Mouse (Mus musculus): Measurements from ENCODE around the gene Tbxa2r. TPM values are rescaled to one million over a fixed set of nuclear protein-coding genes. Genes with fewer than 3 reads are reported as not detected.

Gene Tbxa2r
- polyA plus RNA-seq, 1 experiment from 2014 or later, result 4.4 TPM

GRCm38 (mm10) chr10:81315587-81315986 is 12.9 kb upstream of the Tbxa2r start:
- Histone ChIP-seq H3K4me2 (replicated peaks) (no peak overlapping the region), H3K4me1 (peaks cover 26% of the 10 kb centered on the region), H3K27me3 (peaks cover 11% of the 10 kb centered on the region), H3K36me3 (peaks cover 80% of the 10 kb centered on the region), H3K4me3 (no peak overlapping the region), H3K9me3 (no peaks in the 10 kb centered on the region), H3K27ac (replicated peaks) (no peak overlapping the region), H3K9ac (replicated peaks) (no peak overlapping the region)
- ATAC-seq (ENCODE audit: low FRiP score, low read depth), result no peak
- 88% methylated on average over 16 of the region's 16 CpGs for WGBS

DNA sequence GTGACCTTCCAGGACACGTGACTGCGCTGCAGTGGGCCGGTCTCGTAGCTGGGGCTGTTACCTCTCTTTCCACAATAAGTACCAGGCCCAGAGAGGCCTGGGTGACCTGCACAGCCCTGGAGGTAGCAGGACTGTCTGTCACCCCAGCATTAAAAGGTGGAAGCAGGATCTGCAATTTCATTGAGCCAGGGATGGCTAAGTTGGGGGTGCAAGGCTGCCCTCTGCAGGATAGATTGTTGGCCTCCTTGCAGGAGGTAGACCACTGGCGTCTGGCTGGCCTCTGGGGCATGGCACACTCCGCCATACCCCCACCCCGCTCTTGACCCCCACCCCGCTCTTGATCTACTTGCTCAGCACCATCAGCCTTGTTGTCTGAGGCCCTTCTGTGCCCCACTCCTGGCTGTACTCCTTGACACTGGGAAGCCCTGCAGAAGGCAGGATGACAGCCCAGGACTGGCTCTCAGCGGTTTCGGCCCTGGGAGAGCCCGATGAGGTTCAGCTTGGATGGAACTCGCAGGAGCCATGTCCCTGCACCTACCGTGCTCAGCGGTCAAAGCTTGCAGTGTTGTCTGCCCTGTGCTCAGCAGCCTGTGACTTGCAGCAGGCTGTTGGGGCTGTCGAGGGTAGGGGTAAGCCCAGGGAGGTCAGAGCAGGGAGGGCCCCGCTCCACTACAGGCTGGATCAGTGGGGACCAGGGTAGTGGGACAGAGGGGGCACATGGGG is 12.0 kb upstream of the Tbxa2r start:
- Histone ChIP-seq H3K4me3 (no peak overlapping the region), H3K9ac (replicated peaks) (peak overlapping the region; percentile 46)
- ATAC-seq (ENCODE audit: low FRiP score, low read depth), result no peak

DNA sequence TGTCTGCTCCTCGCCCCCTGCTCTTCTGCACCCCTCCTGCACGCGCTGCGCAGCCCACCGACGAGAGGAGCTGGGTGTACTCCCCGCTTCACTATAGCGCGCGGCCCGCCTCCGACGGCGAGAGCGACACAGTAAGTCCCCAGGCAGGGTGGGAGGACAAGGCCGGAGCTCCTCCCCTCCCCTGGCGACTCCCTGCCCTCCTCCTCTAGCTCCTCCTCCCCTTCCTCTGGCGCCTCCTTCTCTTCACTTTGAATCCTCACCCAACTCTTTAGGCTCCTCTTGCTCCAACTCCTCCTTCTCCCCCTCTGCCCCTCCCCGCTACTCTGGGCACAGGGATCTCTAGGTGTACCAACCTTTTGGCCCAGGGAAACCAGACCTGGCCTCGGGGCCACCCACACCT is 11.3 kb upstream of the Tbxa2r start:
- Histone ChIP-seq H3K4me3 (no peak overlapping the region), H3K9me3 (no peaks in the 10 kb centered on the region), H3K27me3 (peaks cover 11% of the 10 kb centered on the region), H3K9ac (replicated peaks) (peak overlapping the region; percentile 46), H3K27ac (replicated peaks) (no peak overlapping the region), H3K4me1 (peaks cover 35% of the 10 kb centered on the region), H3K4me2 (replicated peaks) (peak overlapping the region; percentile 29), H3K36me3 (peaks cover 64% of the 10 kb centered on the region)
- ATAC-seq (ENCODE audit: low FRiP score, low read depth), result no peak
- WGBS, result 12% methylated on average over 19 of the region's 20 CpGs

More for the DNA sequence above, 12.0 kb upstream of the Tbxa2r start:
- WGBS, result 33% methylated on average over 15 of the region's 16 CpGs
- Histone ChIP-seq H3K27ac (replicated peaks) (0 out of 2 replicates have a peak overlapping the region, but pooled peaks have one; percentile 3), H3K27me3 (peaks cover 11% of the 10 kb centered on the region), H3K9me3 (no peaks in the 10 kb centered on the region), H3K36me3 (peaks cover 71% of the 10 kb centered on the region), H3K4me2 (replicated peaks) (peak overlapping the region; percentile 29), H3K4me1 (peaks cover 27% of the 10 kb centered on the region)

DNA sequence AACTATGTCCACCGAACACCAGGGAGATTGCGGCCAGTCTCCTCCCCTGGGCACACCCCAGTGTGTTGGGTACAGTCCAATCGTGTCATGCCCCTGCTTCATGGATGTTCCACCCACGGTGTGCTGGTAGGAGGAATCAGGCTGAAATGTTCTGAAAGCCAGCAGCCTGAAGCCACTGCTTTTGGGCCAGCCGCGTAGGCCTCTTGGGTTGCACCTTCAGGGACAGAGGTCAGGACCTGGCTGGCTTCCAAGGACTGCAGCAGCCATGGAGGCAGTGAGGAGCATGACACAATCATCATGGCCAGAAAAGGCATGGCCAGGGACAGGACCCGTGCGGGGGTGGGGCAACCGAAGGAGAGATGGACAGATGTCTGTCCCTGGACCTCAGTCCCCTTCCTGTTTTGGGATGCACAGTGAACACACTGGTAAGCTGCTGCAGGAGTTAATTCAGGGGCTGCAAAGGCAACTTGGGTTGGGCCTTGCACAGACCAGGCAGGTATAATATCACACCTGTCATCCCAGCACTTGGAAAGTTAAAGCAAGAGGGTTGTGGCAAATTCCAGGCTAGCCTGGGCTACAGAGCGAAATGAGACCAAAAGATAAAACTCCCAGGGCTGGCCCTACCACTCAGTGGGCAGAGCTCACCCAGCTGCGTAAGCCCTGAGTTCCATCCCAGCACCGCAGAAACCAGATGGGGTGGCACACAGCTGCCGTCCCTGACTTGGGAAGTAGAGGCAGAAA is 9.8 kb upstream of the Tbxa2r start:
- H3K36me3 ChIP-seq, result peaks cover 64% of the 10 kb centered on the region
- H3K4me1 ChIP-seq, result peaks cover 38% of the 10 kb centered on the region
- H3K9me3 ChIP-seq, result no peaks in the 10 kb centered on the region
- peak overlapping the region; percentile 70 for H3K4me2 ChIP-seq (replicated peaks)
- no peak for ATAC-seq (ENCODE audit: low FRiP score, low read depth)
- peak overlapping the region; percentile 61; the same call in 1 of the 2 replicates for H3K9ac ChIP-seq (replicated peaks)
- peak overlapping the region; percentile 96; the same call in 1 of the 2 replicates for H3K4me3 ChIP-seq
- WGBS, result 94% methylated on average over 13 of the region's 13 CpGs
- H3K27ac ChIP-seq (replicated peaks), result no peak overlapping the region; the same call in 1 of the 2 replicates
- peaks cover 11% of the 10 kb centered on the region for H3K27me3 ChIP-seq

GRCm38 (mm10) chr10:81319330-81319699 is 9.2 kb upstream of the Tbxa2r start:
- Histone ChIP-seq H3K9me3 (no peaks in the 10 kb centered on the region), H3K4me2 (replicated peaks) (peak overlapping the region; percentile 70), H3K4me1 (peaks cover 38% of the 10 kb centered on the region), H3K27ac (replicated peaks) (peak overlapping the region; percentile 85), H3K27me3 (peaks cover 11% of the 10 kb centered on the region), H3K9ac (replicated peaks) (peak overlapping the region; percentile 61), H3K36me3 (peaks cover 64% of the 10 kb centered on the region), H3K4me3 (peak overlapping the region; percentile 96)
- ATAC-seq (ENCODE audit: low FRiP score, low read depth), result no peak
- WGBS, result 38% methylated on average over 8 of the region's 8 CpGs

DNA sequence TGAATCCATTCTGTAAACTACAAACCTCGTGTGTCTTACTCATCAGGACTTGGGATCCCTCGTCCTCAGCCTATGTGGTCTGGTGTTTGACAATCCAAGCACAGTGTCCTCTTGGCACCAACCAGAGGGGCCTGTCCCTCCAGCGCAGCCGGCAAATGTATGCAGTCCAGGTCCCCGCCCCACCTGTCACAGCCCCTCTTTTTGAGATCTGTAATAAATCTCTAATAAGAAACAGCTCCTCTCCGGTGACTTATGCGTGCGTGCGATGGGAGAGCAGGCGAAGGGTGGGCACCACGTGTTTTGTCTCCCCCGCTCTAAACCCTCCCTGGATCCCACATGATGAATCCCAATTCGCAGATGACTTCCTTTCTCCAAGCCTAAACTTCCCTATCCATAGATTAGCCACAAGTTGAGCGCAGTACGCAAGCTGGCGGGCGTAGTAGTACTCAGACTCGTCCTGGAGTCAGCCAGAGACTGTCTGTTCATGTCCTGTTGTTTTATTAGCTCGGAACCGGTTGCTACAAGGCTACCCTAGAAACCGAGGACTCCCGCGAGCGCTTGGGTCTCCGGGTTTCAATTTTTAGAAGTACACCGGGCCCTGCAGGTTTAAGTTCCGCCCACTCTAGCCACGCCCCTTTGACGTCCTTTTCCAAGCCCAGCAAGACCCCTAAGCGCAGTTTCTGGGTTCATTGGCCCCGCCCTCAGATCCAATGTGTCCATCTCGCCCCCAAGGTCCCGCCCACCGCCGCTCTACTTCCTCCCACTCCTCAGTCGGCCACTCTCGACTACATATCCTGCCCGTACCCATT is 8.6 kb upstream of the Tbxa2r start:
- Histone ChIP-seq H3K4me1 (peaks cover 38% of the 10 kb centered on the region), H3K4me2 (replicated peaks) (peak overlapping the region; percentile 70), H3K36me3 (peaks cover 64% of the 10 kb centered on the region), H3K27me3 (peaks cover 11% of the 10 kb centered on the region), H3K4me3 (peak overlapping the region; percentile 96), H3K9me3 (no peaks in the 10 kb centered on the region), H3K9ac (replicated peaks) (peak overlapping the region; percentile 61), H3K27ac (replicated peaks) (peak overlapping the region; percentile 85)
- WGBS, result 2% methylated on average over 38 of the region's 38 CpGs
- peak; percentile 1; the same call in 1 of the 2 replicates for ATAC-seq (ENCODE audit: low FRiP score, low read depth)

DNA sequence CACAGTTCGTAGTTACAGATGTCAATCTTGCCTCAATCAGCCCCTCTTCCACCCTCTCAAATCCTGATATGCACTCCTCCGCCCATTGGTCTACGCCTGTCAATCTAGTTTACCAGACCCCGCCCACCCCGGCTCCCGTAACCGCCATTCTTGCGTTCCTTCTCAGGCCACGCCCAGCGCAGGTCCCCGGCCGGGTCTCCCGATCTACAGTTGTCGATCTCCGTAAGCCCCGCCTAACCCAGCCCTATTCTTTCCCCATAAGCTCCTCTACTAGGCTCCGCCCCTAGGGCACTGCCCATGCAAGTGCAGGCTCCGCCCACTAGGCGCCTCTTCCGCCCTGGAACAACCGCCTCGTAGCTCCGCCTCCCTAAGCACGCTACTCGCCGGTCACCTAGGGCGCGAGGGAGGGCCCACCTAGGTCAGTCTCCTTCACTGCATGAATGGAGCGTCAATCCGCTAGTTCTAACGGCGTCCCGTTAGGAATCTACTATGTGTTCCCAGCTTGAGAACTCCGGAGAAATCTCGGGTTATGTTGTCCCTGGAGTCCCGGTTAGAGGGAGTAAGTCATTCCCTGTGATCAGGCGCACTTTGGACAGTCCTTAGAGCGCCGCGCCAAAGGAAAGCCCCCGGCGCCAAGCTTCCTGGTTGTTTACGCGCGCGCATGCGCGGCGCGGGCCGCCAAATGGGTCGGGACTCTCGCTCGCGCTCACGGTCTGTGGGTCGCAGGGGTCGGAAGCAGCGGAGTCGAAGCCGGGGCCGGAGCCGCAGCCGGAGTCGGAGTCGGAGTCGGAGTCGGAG is 7.8 kb upstream of the Tbxa2r start, which contains the start of gene Cactin:
Gene Cactin, plus strand, starts transcription at position 554 of the 798 bp plus-strand sequence.
- peak within 1 kb of the TSS; percentile 85 for H3K27ac ChIP-seq (replicated peaks)
- peak within 1 kb of the TSS; percentile 70 for H3K4me2 ChIP-seq (replicated peaks)
- peaks cover 65% of the 10 kb centered on the region for H3K36me3 ChIP-seq
- peak within 1 kb of the TSS; percentile 96 for H3K4me3 ChIP-seq
- H3K27me3 ChIP-seq, result peaks cover 11% of the 10 kb centered on the region; the same call in 1 of the 2 replicates
- H3K4me1 ChIP-seq, result peaks cover 38% of the 10 kb centered on the region
- H3K9me3 ChIP-seq, result no peaks in the 10 kb centered on the region
- under 1% methylated on average over 68 of the region's 68 CpGs for WGBS
- H3K9ac ChIP-seq (replicated peaks), result peak within 1 kb of the TSS; percentile 81
- ATAC-seq (ENCODE audit: low FRiP score, low read depth), result peak; percentile 91

- ATAC-seq (ENCODE audit: low FRiP score, low read depth), result no peak
- Histone ChIP-seq H3K9ac (replicated peaks) (peak overlapping the region; percentile 81), H3K36me3 (peaks cover 65% of the 10 kb centered on the region), H3K4me1 (peaks cover 35% of the 10 kb centered on the region), H3K4me2 (replicated peaks) (peak overlapping the region; percentile 70), H3K9me3 (no peaks in the 10 kb centered on the region), H3K4me3 (peak overlapping the region; percentile 96), H3K27ac (replicated peaks) (peak overlapping the region; percentile 85), H3K27me3 (peaks cover 8% of the 10 kb centered on the region; the same call in 1 of the 2 replicates)
- WGBS, result 3% methylated on average over 20 of the region's 20 CpGs
These were observed 7.1 kb upstream of the Tbxa2r start for GRCm38 (mm10) chr10:81321436-81321835.

DNA sequence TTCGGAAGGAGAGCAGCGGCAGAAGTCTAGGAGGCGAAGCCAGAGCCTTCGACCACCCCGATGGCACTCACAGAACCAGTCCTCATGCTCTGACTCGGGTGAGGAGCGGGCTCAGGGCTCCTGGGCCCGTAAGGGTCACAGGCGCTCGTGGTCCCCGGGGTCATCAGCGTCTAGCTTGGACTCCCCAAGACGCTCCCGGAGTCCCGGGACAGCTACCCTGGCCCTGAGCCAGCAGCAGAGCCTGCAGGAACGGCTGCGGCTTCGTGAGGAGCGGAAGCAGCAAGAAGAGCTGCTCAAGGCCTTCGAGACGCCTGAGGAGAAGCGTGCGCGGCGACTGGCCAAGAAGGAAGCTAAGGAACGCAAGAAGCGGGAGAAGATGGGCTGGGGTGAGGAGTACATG is 6.1 kb upstream of the Tbxa2r start:
- Histone ChIP-seq H3K27ac (replicated peaks) (no peak overlapping the region), H3K36me3 (peaks cover 66% of the 10 kb centered on the region), H3K27me3 (no peaks in the 10 kb centered on the region), H3K4me2 (replicated peaks) (peak overlapping the region; percentile 70; the same call in 1 of the 2 replicates), H3K4me3 (peak overlapping the region; percentile 96; the same call in 1 of the 2 replicates), H3K9me3 (no peaks in the 10 kb centered on the region), H3K4me1 (peaks cover 26% of the 10 kb centered on the region), H3K9ac (replicated peaks) (no peak overlapping the region)
- 96% methylated on average over 27 of the region's 27 CpGs for WGBS
- no peak for ATAC-seq (ENCODE audit: low FRiP score, low read depth)

DNA sequence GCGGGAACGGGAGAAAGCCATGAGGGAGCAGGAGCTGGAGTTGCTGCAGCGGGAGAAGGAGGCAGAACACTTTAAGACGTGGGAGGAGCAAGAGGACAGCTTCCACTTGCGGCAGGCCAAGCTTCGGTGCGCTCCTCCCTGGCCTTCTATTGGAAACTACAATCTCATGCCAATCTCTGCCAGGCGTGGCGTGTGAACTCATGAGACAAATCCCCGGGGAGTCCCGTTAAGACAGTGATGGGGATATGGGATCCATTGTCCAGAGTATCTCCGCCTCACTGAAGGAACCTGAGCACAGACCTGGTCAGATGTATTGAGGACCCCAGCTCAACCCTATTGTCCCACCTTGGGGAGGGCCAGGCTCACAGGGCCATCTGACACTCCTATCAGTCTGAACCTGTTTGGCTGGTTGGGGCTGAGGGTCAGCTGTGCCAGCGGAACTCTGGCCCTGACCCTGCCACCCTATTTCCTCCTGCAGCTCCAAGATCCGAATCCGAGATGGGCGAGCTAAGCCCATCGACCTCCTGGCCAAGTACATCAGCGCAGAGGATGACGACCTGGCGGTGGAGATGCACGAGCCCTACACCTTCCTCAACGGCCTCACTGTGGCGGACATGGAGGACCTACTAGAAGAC is 5.3 kb upstream of the Tbxa2r start:
- 93% methylated on average over 23 of the region's 23 CpGs for WGBS
- Histone ChIP-seq H3K27me3 (no peaks in the 10 kb centered on the region), H3K27ac (replicated peaks) (no peak overlapping the region)

More for the DNA sequence above, 5.3 kb upstream of the Tbxa2r start:
- H3K9me3 ChIP-seq, result no peaks in the 10 kb centered on the region
- H3K4me3 ChIP-seq, result 0 out of 2 replicates have a peak overlapping the region, but pooled peaks have one; percentile 96
- peaks cover 26% of the 10 kb centered on the region for H3K4me1 ChIP-seq
- no peak for ATAC-seq (ENCODE audit: low FRiP score, low read depth)
- no peak overlapping the region for H3K4me2 ChIP-seq (replicated peaks)
- peaks cover 59% of the 10 kb centered on the region for H3K36me3 ChIP-seq
- H3K9ac ChIP-seq (replicated peaks), result no peak overlapping the region
